8 mouse cellular contexts compared by ENCODE assay signal in the genomic region with DNA sequence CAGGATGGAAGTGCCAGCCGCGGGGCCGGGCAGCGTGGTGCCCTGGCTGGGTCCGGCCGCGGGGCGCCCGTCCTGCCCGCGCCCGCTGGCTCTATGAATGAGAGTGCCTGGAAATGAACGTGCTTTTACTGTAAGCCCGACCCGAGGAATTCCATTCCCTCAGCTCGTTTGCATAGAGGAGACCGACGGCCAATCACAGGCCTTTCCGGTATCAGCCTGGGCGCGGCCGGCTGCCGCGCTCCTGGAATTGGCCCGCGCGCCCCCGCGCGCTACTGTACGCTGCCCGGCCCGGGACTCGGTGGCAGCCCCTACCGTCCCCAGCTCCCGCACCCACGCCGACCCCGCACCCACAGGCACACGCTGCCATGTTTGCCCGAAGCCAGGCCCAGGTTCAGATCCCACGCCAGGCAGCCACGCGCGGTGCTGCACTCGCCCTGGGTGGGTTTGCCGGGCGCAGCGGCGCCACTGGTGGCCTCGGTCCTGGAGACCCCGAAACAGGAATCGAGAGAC.
DNase-seq lines count a peak whose midpoint lies in the region; ATAC-seq and TF ChIP-seq lines count a peak whose summit lies in the region.

No protein-coding gene starts in this region.

- no peak overlapping the region for H3K27ac ChIP-seq in ES-Bruce4 (ENCODE audit: insufficient read depth, low read length)
- H3K27ac ChIP-seq in heart, embryonic 16.5 days (ENCODE audit: low read length) = peak overlapping the region; percentile 57

- H3K4me3 ChIP-seq in ES-Bruce4 (ENCODE audit: low read depth, low read length) = peak overlapping the region; percentile 83
- peak overlapping the region; percentile 61 for H3K4me3 ChIP-seq in heart, embryonic 16.5 days (ENCODE audit: low read length)

- H3K9ac ChIP-seq in ES-Bruce4 (ENCODE audit: low read depth, poor library complexity, severe bottlenecking) = peak overlapping the region; percentile 64
- H3K9ac ChIP-seq in heart, embryonic 16.5 days (ENCODE audit: low read length) = peak overlapping the region; percentile 72

- no peak for TF ChIP-seq POLR2A in ES-Bruce4 (IDR thresholded peaks at IDR 0.05; ENCODE audit: insufficient read depth, low read length)

- no peak for TF ChIP-seq CTCF in ES-Bruce4 (IDR thresholded peaks at IDR 0.05; ENCODE audit: low read depth, low read length)

- ATAC-seq in erythroid progenitor cell, adult 5-6 weeks (replicated peaks; ENCODE audit: low FRiP score, poor library complexity, severe bottlenecking) = peak; percentile 85
- ATAC-seq in heart, embryonic 16.5 days (replicated peaks; ENCODE audit: extremely low read depth, insufficient read depth, low FRiP score) = peak; percentile 92
- peak; percentile 51 for ATAC-seq in megakaryocyte, adult 5-6 weeks (ENCODE audit: poor library complexity, severe bottlenecking)

- H3K9me3 ChIP-seq in ES-Bruce4 (replicated peaks; ENCODE audit: control insufficient read depth, insufficient read depth, low read length, poor library complexity, severe bottlenecking) = no peaks in the 10 kb centered on the region
- H3K9me3 ChIP-seq in heart, embryonic 16.5 days (replicated peaks; ENCODE audit: control insufficient read depth, low read length) = no peaks in the 10 kb centered on the region

- H3K4me1 ChIP-seq in ES-Bruce4 (ENCODE audit: control insufficient read depth, insufficient read depth, low read length) = no peaks in the 10 kb centered on the region
- peaks cover 9% of the 10 kb centered on the region for H3K4me1 ChIP-seq in heart, embryonic 16.5 days (ENCODE audit: control insufficient read depth, insufficient read depth, low read length)

- peaks cover 2% of the 10 kb centered on the region; the same call in 1 of the 2 replicates for H3K27me3 ChIP-seq in ES-Bruce4 (ENCODE audit: control insufficient read depth, insufficient read depth, low read length, poor library complexity, severe bottlenecking)
- H3K27me3 ChIP-seq in heart, embryonic 16.5 days (ENCODE audit: control insufficient read depth, insufficient read depth, low read length) = peaks cover 45% of the 10 kb centered on the region

- under 1% methylated on average over 53 of the region's 53 CpGs for WGBS in heart, embryonic 16.5 days

- no peaks in the 10 kb centered on the region for H3K36me3 ChIP-seq in ES-Bruce4 (ENCODE audit: control insufficient read depth, insufficient read depth, low read length, poor library complexity, severe bottlenecking)
- no peaks in the 10 kb centered on the region for H3K36me3 ChIP-seq in heart, embryonic 16.5 days (ENCODE audit: control insufficient read depth, insufficient read depth)

- peak; percentile 92 for DNase-seq in adrenal gland, postnatal 14 days
- DNase-seq in kidney, postnatal 14 days = peak; percentile 93
- DNase-seq in retina, postnatal 7 days (ENCODE audit: low read depth, low spot score) = peak; percentile 37
- DNase-seq in urinary bladder, postnatal 36 days (ENCODE audit: low spot score in 2 of 2) = peak; percentile 83 to 85

- peak overlapping the region; percentile 97 for H3K4me2 ChIP-seq in heart, embryonic 16.5 days (ENCODE audit: low read depth, low read length)

- TF ChIP-seq EP300 in ES-Bruce4 (IDR thresholded peaks at IDR 0.05; ENCODE audit: insufficient read depth, low read depth, low read length) = no peak

Comparison
In these comparisons a context has a peak if more than half of its experiments do, and no peak if none do; other contexts are left out.
1. DNase-seq: peak in every context shown above with its lines; median percentile 93 in kidney, postnatal 14 days; 92 in adrenal gland, postnatal 14 days; 84 in urinary bladder, postnatal 36 days; 37 in retina, postnatal 7 days.